Mouse (Mus musculus): ENCODE data around the gene Colec11. TPM values are rescaled to one million over a fixed set of nuclear protein-coding genes. Genes with fewer than 3 reads are reported as not detected.

Gene Colec11
- total RNA-seq (2012; rRNA removed) (not detected in 2 replicates), total RNA-seq (2014; rRNA removed) (not detected in 2 replicates), polyA plus RNA-seq (2012; ENCODE audit: insufficient read length, low read depth) (not detected in 2 replicates)

- Histone ChIP-seq H3K27ac (ENCODE audit: insufficient read depth, low read depth) (no peak within 1 kb of the TSS), H3K4me3 (replicated peaks in 1 of 3; ENCODE audit: low read depth in 2 of 3, low read length in 2 of 3, poor library complexity in 1 of 3) (no peak within 1 kb of the TSS), H3K9ac (ENCODE audit: insufficient read depth, low read depth) (no peak within 1 kb of the TSS), H3K4me1 (ENCODE audit: control insufficient read depth in 1 of 2, insufficient read depth in 2 of 2) (peaks cover 0 to 7% of the 10 kb centered on the region in 2 experiments; a peak in 1 of 4 replicates), H3K4me2 (ENCODE audit: insufficient read depth, low read depth, poor library complexity, severe bottlenecking) (no peak within 1 kb of the TSS), H3K27me3 (replicated peaks) (peaks cover 28% of the 10 kb centered on the region), H3K36me3 (replicated peaks in 1 of 2; ENCODE audit: control insufficient read depth in 1 of 2, insufficient read depth in 1 of 2, low read length in 1 of 2) (peaks cover 0 to 3% of the 10 kb centered on the region in 2 experiments), H3K9me3 (replicated peaks; ENCODE audit: low read length) (no peaks in the 10 kb centered on the region), H3K79me2 (replicated peaks; ENCODE audit: control insufficient read depth, extremely low read depth, insufficient read depth, poor library complexity, severe bottlenecking) (no peaks in the 10 kb centered on the region)
- TF ChIP-seq E2F4 (IDR thresholded peaks at IDR 0.05; ENCODE audit: insufficient replicate concordance, low read depth, low read length) (no peak), UBTF (IDR thresholded peaks at IDR 0.05; ENCODE audit: low read depth, low read length) (no peak)
- dilution Hi-C loops (cut with MboI; ENCODE audit: extremely low pct_ligation_motif_present, extremely low pct_unique_long_range_greater_than_20kb, low sequenced_read_pairs): no loop called here
- DNase-seq (ENCODE audit: extremely low read depth): no peak
- in situ Hi-C loops (cut with MboI; ENCODE audit: low pct_ligation_motif_present, low pct_unique_long_range_greater_than_20kb, low sequenced_read_pairs): no loop called here
Observed at GRCm38 (mm10) chr12:28623195-28623594, at the start of gene Colec11. TSS of gene Colec11 (minus strand) at chr12:28623377.

GRCm38 (mm10) chr12:28667287-28667686 lies 44.1 kb upstream of the Colec11 start:
- Histone ChIP-seq H3K9ac (ENCODE audit: insufficient read depth, low read depth) (no peak overlapping the region), H3K36me3 (replicated peaks in 1 of 2; ENCODE audit: control insufficient read depth in 1 of 2, insufficient read depth in 1 of 2, low read length in 1 of 2) (peaks cover 0 to 3% of the 10 kb centered on the region in 2 experiments), H3K27ac (ENCODE audit: insufficient read depth, low read depth) (no peak overlapping the region), H3K4me3 (replicated peaks in 1 of 3; ENCODE audit: low read depth in 2 of 3, low read length in 2 of 3, poor library complexity in 1 of 3) (no peak overlapping the region), H3K4me1 (ENCODE audit: control insufficient read depth in 1 of 2, insufficient read depth in 2 of 2) (peaks cover 5 to 6% of the 10 kb centered on the region in 2 experiments; a peak in 3 of 4 replicates), H3K9me3 (replicated peaks; ENCODE audit: low read length) (no peaks in the 10 kb centered on the region), H3K79me2 (replicated peaks; ENCODE audit: control insufficient read depth, extremely low read depth, insufficient read depth, poor library complexity, severe bottlenecking) (no peaks in the 10 kb centered on the region), H3K27me3 (replicated peaks) (no peaks in the 10 kb centered on the region), H3K4me2 (ENCODE audit: insufficient read depth, low read depth, poor library complexity, severe bottlenecking) (no peak overlapping the region)
- dilution Hi-C loops (cut with MboI; ENCODE audit: extremely low pct_ligation_motif_present, extremely low pct_unique_long_range_greater_than_20kb, low sequenced_read_pairs): no loop called here
- in situ Hi-C loops (cut with MboI; ENCODE audit: low pct_ligation_motif_present, low pct_unique_long_range_greater_than_20kb, low sequenced_read_pairs): no loop called here
- TF ChIP-seq POLR2A (IDR thresholded peaks at IDR 0.05; ENCODE audit: low read depth, low read length) (no peak), HCFC1 (IDR thresholded peaks at IDR 0.05; ENCODE audit: low read depth, low read length) (no peak), IRF4 (IDR thresholded peaks at IDR 0.05; ENCODE audit: low read depth, low read length) (no peak), CHD1 (IDR thresholded peaks at IDR 0.05; ENCODE audit: low read depth, low read length) (no peak), POLR2AphosphoS2 (IDR thresholded peaks at IDR 0.05; ENCODE audit: low read depth, low read length) (no peak), E2F4 (IDR thresholded peaks at IDR 0.05; ENCODE audit: insufficient replicate concordance, low read depth, low read length) (no peak), RAD21 (IDR thresholded peaks at IDR 0.05; ENCODE audit: low read depth, low read length) (no peak), ZMIZ1 (IDR thresholded peaks at IDR 0.05; ENCODE audit: low read depth, low read length) (no peak), USF1 (IDR thresholded peaks at IDR 0.05; ENCODE audit: low read depth, low read length) (no peak), GABPA (IDR thresholded peaks at IDR 0.05; ENCODE audit: insufficient replicate concordance, low read depth, low read length) (no peak), KAT2A (IDR thresholded peaks at IDR 0.05; ENCODE audit: insufficient replicate concordance, low read length) (no peak), PAX5 (IDR thresholded peaks at IDR 0.05; ENCODE audit: low read length) (no peak)
- no peak for DNase-seq (ENCODE audit: extremely low read depth)

- H3K9me3 ChIP-seq (replicated peaks; ENCODE audit: low read length): no peaks in the 10 kb centered on the region
- TF ChIP-seq MAFK (IDR thresholded peaks at IDR 0.05; ENCODE audit: insufficient replicate concordance, low read length) (no peak), GABPA (IDR thresholded peaks at IDR 0.05; ENCODE audit: insufficient replicate concordance, low read depth, low read length) (no peak), ZKSCAN1 (IDR thresholded peaks at IDR 0.05; ENCODE audit: borderline replicate concordance, low read depth, low read length) (no peak), MAX (IDR thresholded peaks at IDR 0.05; ENCODE audit: low read length) (no peak), ETS1 (conservative IDR thresholded peaks at IDR 0.05; ENCODE audit: low read depth, low read length) (no peak), TCF12 (IDR thresholded peaks at IDR 0.05; ENCODE audit: low read depth, low read length) (no peak), MXI1 (IDR thresholded peaks at IDR 0.05; ENCODE audit: low read depth, low read length) (no peak), EP300 (IDR thresholded peaks at IDR 0.05; ENCODE audit: low read length) (no peak), ELF1 (IDR thresholded peaks at IDR 0.05; ENCODE audit: low read depth, low read length) (no peak), PAX5 (IDR thresholded peaks at IDR 0.05; ENCODE audit: low read length) (no peak), NRF1 (IDR thresholded peaks at IDR 0.05; ENCODE audit: low read depth, low read length) (no peak)
- DNase-seq (ENCODE audit: extremely low read depth): no peak
- peaks cover 7 to 11% of the 10 kb centered on the region in 2 experiments; a peak in 3 of 4 replicates for H3K4me1 ChIP-seq (ENCODE audit: control insufficient read depth in 1 of 2, insufficient read depth in 2 of 2)
- H3K36me3 ChIP-seq (replicated peaks in 1 of 2; ENCODE audit: control insufficient read depth in 1 of 2, insufficient read depth in 1 of 2, low read length in 1 of 2): peaks cover 0 to 6% of the 10 kb centered on the region in 2 experiments
- dilution Hi-C loops (cut with MboI; ENCODE audit: extremely low pct_ligation_motif_present, extremely low pct_unique_long_range_greater_than_20kb, low sequenced_read_pairs): no loop called here
- H3K27me3 ChIP-seq (replicated peaks): no peaks in the 10 kb centered on the region
- no peak overlapping the region for H3K9ac ChIP-seq (ENCODE audit: insufficient read depth, low read depth)
- no peak overlapping the region for H3K27ac ChIP-seq (ENCODE audit: insufficient read depth, low read depth)
- H3K4me2 ChIP-seq (ENCODE audit: insufficient read depth, low read depth, poor library complexity, severe bottlenecking): no peak overlapping the region
- H3K79me2 ChIP-seq (replicated peaks; ENCODE audit: control insufficient read depth, extremely low read depth, insufficient read depth, poor library complexity, severe bottlenecking): no peaks in the 10 kb centered on the region
- H3K4me3 ChIP-seq (replicated peaks in 1 of 3; ENCODE audit: low read depth in 2 of 3, low read length in 2 of 3, poor library complexity in 1 of 3): no peak overlapping the region
- in situ Hi-C loops (cut with MboI; ENCODE audit: low pct_ligation_motif_present, low pct_unique_long_range_greater_than_20kb, low sequenced_read_pairs): no loop called here
Observed at GRCm38 (mm10) chr12:28666734-28667133, 43.6 kb upstream of the Colec11 start.

Data from CH12.LX (cell line).